Mouse (Mus musculus) testis, adult 2 months (tissue): ENCODE data around the gene Gm13279.
"Not testable (repeated sequence)": the region's sequence is repeated elsewhere in the genome, so short reads cannot be mapped to it uniquely, and the experiment has no call there.

Source experiments
- CTCF ChIP-seq: fragments of 200-500 bp; IDR thresholded peaks from 2 replicates; pipeline ENCODE4 v1.5.1; 2012; ENCODE audit warnings: low read depth, mild to moderate bottlenecking, inconsistent platforms, low read length, moderate library complexity; ENCODE audit not compliant: control insufficient read depth, insufficient read depth, insufficient replicate concordance
- POLR2A ChIP-seq: fragments of 200-500 bp; IDR thresholded peaks from 2 replicates; pipeline ENCODE4 v1.6.1; 2012; ENCODE audit warnings: low read depth, mild to moderate bottlenecking, inconsistent platforms, low read length, moderate library complexity; ENCODE audit not compliant: control insufficient read depth

DNA sequence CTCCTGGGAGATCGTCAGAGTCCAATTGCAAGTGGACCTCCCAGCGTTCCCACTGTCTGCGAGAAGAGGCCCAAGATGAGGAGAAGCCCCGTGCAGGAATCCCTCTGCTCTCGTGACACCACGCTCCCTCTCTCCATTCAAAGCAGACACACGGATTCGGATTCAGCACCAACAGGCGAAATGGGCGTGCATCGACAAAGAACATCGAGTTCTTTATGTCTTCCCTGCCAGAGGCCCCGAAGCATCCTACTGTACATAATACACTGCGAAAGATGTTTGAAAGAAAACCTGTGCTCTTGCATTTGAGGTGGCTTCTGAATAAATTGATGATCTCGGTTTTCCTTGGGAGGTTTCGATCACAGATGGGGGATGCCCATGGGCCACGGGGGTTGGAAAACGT, 16.9 kb upstream of the Gm13279 start:
- TF ChIP-seq POLR2A, CTCF: not testable (repeated sequence)
